Mouse (Mus musculus) heart, embryonic 12.5 days (tissue): ENCODE data around the gene Gm45785. TPM values are rescaled to one million over a fixed set of nuclear protein-coding genes. Genes with fewer than 3 reads are reported as not detected.
A peak's percentile ranks its signal among the peaks of the same experiment; 100 is the strongest.
"Not testable (repeated sequence)": the region's sequence is repeated elsewhere in the genome, so short reads cannot be mapped to it uniquely, and the experiment has no call there.

Source experiments
- ATAC-seq: fragments of 200-750 bp; cut with Nextera tagmentation; 2 replicates; pipeline ENCODE4 v1.8.0; 2017; ENCODE audit warnings: moderate TSS enrichment, moderate library complexity; ENCODE audit not compliant: insufficient number of reproducible peaks, low FRiP score
- H3K27ac ChIP-seq: fragments of 300-500 bp; sonication (generic); 2 replicates; pipeline ENCODE4 v1.5.1; 2016; ENCODE audit warnings: mild to moderate bottlenecking, moderate library complexity; ENCODE audit not compliant: poor library complexity, severe bottlenecking
- H3K27me3 ChIP-seq: fragments of 300-500 bp; sonication (generic); replicated peaks from 2 replicates; pipeline ENCODE4 v1.6.1; 2016; ENCODE audit warnings: mild to moderate bottlenecking, moderate library complexity
- H3K36me3 ChIP-seq: fragments of 300-500 bp; sonication (generic); 2 replicates; pipeline ENCODE4 v1.6.1; 2016; ENCODE audit warnings: mild to moderate bottlenecking, moderate library complexity
- H3K4me1 ChIP-seq: fragments of 300-500 bp; sonication (generic); replicated peaks from 2 replicates; pipeline ENCODE4 v1.6.1; 2016; ENCODE audit warnings: mild to moderate bottlenecking
- H3K4me2 ChIP-seq: fragments of 300-500 bp; sonication (generic); 2 replicates; pipeline ENCODE4 v1.6.1; 2016; ENCODE audit warnings: mild to moderate bottlenecking, moderate library complexity
- H3K4me3 ChIP-seq: fragments of 300-500 bp; sonication (generic); 2 replicates; pipeline ENCODE4 v1.5.1; 2016; ENCODE audit warnings: mild to moderate bottlenecking
- H3K9ac ChIP-seq: fragments of 300-500 bp; sonication (generic); 2 replicates; pipeline ENCODE4 v1.6.1; 2016; ENCODE audit warnings: mild to moderate bottlenecking, moderate library complexity
- H3K9me3 ChIP-seq: fragments of 300-500 bp; sonication (generic); replicated peaks from 2 replicates; pipeline ENCODE4 v1.6.1; 2016; ENCODE audit warnings: mild to moderate bottlenecking, moderate library complexity
- WGBS: fragments of 180-500 bp; shearing (Covaris S2); methylation state at CpG from one replicate; pipeline ENCODE4 v1.1.7; 2016; 5-methylcytosine and 5-hydroxymethylcytosine counted together
- polyA plus RNA-seq: library from polyadenylated mRNA; unstranded; fragments of >200 nt; fragmentation: Nextera tagmentation; extraction: Ambion mirVana; gene quantifications from 2 replicates; pipeline ENCODE4 v1.2.1, GENCODE M21; 2016

The Gm45785 gene
- not detected in 2 replicates for polyA plus RNA-seq

DNA sequence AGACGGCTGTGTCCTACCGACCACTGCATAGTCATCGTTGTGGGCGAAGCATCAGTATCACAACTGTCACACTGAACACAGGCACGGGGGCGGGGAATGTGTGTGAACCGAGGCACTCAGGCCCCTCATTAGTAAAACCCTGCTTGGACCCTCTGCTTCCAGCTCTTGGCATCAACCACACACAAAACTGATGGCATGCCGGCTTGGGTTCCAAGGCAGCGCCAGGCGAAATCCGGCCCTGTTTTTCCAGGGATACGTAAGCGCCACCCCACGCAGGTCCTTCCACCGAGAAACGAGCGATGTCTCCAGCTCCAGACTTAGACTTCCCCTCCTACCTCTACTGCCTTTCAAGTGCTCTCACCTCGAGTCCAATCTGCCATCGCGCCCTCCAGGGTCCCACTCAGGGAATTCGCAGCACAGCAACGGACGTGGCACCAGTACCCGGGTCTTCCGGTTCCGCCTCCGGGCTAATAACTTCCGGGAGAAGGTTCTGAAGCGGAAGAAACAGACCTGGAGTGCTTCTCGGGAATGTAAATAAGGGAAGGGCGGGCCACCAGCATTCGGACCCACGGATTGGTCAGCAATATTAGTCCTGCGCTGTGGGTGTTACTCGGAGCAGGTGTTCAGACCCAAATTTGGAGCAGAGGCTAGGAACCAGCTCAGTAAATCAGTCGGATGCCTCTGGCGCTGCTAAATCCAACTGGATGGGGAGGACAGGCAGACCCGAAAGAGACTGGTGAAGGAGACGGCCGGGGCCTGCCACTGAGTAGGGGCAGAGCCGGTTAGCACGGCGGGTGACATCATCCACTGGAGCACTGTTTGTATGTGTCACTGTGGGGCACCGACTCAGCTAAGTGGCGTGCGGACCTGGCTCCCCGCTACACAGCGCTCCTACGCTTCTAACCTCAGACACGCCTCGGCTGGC, at the start of gene Gm45785:
TSS of gene Gm45785 (minus strand) at position 472 of the 925 bp plus-strand sequence.
- peaks cover 66% of the 10 kb centered on the region for H3K36me3 ChIP-seq
- ATAC-seq = peak; percentile 78

DNA sequence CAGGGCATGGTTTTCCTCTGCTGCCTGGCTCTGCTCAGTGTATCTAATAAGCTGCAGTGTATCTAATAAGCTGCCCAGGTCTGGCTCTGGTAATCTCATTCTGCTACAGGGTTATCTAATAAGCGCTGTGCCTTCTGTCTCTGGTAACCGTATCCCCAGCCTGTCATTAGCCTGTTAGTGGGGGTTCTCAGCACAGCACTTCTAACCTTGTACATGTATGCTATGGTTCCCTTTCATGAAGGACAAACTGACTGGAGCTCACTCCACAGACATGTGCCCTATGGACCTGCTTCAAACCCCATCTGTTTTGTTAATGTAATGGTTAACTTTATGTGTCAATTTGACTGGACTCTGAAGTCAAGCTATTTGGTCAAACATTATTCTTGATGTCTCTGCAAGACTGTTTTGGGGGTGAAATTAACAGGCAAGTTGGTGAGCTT, 49.5 kb upstream of the Gm45785 start:
- no peaks in the 10 kb centered on the region for H3K36me3 ChIP-seq
- no peaks in the 10 kb centered on the region for H3K9me3 ChIP-seq
- H3K4me1 ChIP-seq = peaks cover 5% of the 10 kb centered on the region; the same call in 1 of the 2 replicates
- H3K9ac ChIP-seq = no peak overlapping the region
- no peak overlapping the region for H3K27ac ChIP-seq
- H3K4me2 ChIP-seq = no peak overlapping the region
- no peak overlapping the region for H3K4me3 ChIP-seq
- WGBS = 46% methylated on average over 2 of the region's 2 CpGs
- no peak for ATAC-seq
- H3K27me3 ChIP-seq = 0 out of 2 replicates have a peak, but pooled peaks cover 4% of the 10 kb centered on the region

More for the DNA sequence above, at the start of gene Gm45785:
- Histone ChIP-seq H3K9me3 (no peaks in the 10 kb centered on the region), H3K9ac (peak within 1 kb of the TSS; percentile 87), H3K27ac (peak within 1 kb of the TSS; percentile 87), H3K4me3 (peak within 1 kb of the TSS; percentile 70), H3K4me1 (peaks cover 22% of the 10 kb centered on the region), H3K4me2 (peak within 1 kb of the TSS; percentile 87), H3K27me3 (no peaks in the 10 kb centered on the region)
- WGBS = under 1% methylated on average over 51 of the region's 51 CpGs

DNA sequence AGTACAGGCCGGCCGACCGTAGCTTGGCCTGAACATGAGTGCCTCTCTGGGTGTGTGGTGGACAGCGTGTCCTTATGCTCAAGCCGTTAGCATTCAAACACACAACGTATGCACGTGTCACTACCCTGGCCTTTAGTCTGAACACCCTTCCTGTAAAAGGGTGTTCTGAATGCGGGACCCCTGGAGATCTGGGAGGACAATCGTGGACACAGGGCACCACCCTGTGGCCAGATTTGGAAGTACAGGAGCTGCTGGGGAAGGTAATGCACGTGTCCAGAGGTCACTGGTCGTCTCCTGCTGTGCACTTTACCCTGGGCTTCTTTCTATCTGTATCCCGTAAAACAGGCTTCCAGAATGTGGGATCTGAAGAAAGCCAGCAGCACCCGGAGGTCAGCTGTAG, 47.1 kb upstream of the Gm45785 start:
- Histone ChIP-seq H3K4me2 (no peak overlapping the region), H3K4me3 (no peak overlapping the region), H3K27ac (no peak overlapping the region), H3K9me3 (no peaks in the 10 kb centered on the region), H3K4me1 (peaks cover 20% of the 10 kb centered on the region), H3K36me3 (peaks cover 12% of the 10 kb centered on the region), H3K9ac (0 out of 2 replicates have a peak overlapping the region, but pooled peaks have one; percentile 32), H3K27me3 (0 out of 2 replicates have a peak, but pooled peaks cover 4% of the 10 kb centered on the region)
- WGBS = 27% methylated on average over 13 of the region's 13 CpGs
- peak; percentile 34; the same call in 1 of the 2 replicates for ATAC-seq

DNA sequence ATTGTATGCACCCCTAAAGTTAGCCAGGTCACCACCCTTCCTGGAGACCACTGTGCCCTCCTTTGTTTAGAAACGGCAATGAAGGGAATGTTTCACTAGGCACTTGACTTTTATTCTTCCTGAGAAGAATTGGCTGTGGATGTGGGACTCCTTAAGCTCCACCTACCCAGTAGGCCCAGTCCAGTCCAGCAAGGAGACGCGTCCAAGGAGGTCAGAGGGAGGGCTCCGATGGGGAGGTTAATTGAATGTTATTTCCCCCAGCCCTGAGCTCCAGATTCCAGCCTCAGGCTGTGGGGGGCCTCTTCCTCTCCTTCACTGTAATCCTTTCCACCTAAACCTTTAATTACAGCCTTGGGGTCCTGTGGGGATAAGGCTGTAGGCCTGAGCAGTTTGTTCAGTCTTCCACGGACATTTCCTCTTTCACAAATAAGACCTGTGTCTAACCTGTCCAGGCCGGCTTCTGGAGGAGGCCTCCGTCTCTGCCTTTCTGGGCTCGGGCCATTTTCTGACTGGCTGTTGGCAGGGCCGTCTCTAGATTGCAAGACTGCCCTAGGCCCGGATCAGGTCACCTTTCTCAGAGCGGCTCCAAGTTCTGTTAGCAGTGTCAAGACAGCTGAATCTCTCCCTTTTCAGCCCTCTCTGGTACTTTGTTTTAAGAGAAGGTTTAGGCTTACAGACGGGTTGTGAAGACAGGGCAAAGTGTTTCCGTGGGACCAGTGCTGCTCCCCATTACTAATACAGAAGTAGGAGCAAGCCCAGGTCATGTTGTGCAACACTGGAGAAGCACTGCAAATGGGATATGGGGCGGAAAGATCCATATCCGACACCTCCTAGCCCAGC, 46.1 kb upstream of the Gm45785 start:
- no peak overlapping the region for H3K27ac ChIP-seq
- 81% methylated on average over 15 of the region's 15 CpGs for WGBS
- no peak overlapping the region for H3K4me2 ChIP-seq
- peaks cover 21% of the 10 kb centered on the region for H3K36me3 ChIP-seq
- 0 out of 2 replicates have a peak, but pooled peaks cover 4% of the 10 kb centered on the region for H3K27me3 ChIP-seq
- H3K4me3 ChIP-seq = no peak overlapping the region
- no peak overlapping the region for H3K9ac ChIP-seq
- H3K9me3 ChIP-seq = no peaks in the 10 kb centered on the region
- peaks cover 20% of the 10 kb centered on the region for H3K4me1 ChIP-seq
- no peak for ATAC-seq

DNA sequence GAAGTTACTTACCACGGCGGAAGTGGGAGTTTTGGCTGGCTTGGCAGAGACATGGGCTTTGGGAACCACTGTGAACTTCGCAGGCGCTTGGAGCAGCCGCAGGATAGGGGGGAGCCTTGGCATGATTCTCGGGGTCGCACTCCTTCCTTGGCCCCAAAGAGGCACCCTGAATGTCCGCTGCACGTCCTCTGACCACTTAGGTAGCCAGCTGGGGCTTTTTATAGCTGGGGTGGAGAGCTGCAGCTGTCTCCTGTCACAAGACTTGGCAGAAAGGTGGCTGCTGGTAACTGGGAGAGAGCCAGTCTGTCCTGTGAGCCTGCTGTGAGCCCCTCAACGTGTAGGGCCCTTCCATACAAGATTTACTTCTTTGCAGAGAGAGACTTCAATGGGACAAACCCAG, 44.1 kb upstream of the Gm45785 start, which contains the start of gene Cox8b:
TSS of gene Cox8b (minus strand) at position 227 of the 400 bp plus-strand sequence.
- Histone ChIP-seq H3K4me1 (peaks cover 20% of the 10 kb centered on the region), H3K4me3 (peak within 1 kb of the TSS; percentile 20), H3K27me3 (0 out of 2 replicates have a peak, but pooled peaks cover 4% of the 10 kb centered on the region), H3K9ac (peak within 1 kb of the TSS; percentile 52), H3K9me3 (no peaks in the 10 kb centered on the region), H3K4me2 (peak within 1 kb of the TSS; percentile 57), H3K36me3 (peaks cover 36% of the 10 kb centered on the region), H3K27ac (peak within 1 kb of the TSS; percentile 71)
- WGBS = 52% methylated on average over 10 of the region's 10 CpGs
- ATAC-seq = no peak

DNA sequence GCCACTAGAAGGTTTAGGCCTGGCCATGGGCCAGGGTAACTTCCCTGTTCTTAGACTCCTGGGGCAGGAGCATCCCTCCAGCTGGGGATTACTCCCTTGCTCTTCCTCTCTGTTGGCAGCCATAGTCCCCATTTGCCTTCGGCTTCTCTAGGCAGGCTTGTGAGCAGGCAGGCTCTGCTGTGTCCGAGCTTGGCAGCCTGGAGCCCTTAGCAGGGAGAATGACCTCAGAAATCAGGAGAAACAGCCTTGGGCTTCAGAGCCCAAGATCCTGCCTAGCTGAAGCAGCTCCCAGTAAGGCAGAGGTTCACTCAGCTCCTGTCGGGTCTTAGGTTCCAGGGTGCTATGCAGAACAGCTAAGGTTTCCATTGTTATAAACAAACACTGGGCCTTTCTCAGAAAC, 43.0 kb upstream of the Gm45785 start:
- peaks cover 20% of the 10 kb centered on the region for H3K4me1 ChIP-seq
- WGBS = 67% methylated on average over 3 of the region's 3 CpGs
- H3K9ac ChIP-seq = no peak overlapping the region
- no peak overlapping the region for H3K4me2 ChIP-seq
- ATAC-seq = no peak
- H3K27me3 ChIP-seq = 0 out of 2 replicates have a peak, but pooled peaks cover 1% of the 10 kb centered on the region
- no peaks in the 10 kb centered on the region for H3K9me3 ChIP-seq
- no peak overlapping the region for H3K4me3 ChIP-seq
- H3K36me3 ChIP-seq = peaks cover 45% of the 10 kb centered on the region
- 0 out of 2 replicates have a peak overlapping the region, but pooled peaks have one; percentile 9 for H3K27ac ChIP-seq

DNA sequence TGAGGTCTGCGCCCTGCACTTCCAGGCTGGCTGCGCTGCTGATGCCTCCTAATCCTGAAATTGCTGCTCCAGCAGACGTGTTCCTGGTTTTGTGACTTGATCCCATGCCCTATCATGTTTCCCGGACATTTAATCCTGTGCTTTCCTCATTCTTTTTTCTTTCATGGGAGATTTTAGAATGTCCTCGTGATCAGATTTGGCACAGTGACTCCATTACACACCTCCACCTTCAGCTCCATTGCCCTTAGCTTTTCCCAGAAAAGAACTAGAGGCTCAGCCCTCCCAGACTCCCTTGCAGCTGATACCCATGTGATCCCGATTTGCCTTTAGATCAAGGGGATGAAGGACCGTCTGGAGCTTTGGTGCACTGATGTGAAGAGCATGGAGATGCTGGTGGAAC, 41.7 kb upstream of the Gm45785 start:
- Histone ChIP-seq H3K27ac (no peak overlapping the region), H3K9ac (no peak overlapping the region), H3K9me3 (no peaks in the 10 kb centered on the region), H3K4me1 (peaks cover 20% of the 10 kb centered on the region), H3K36me3 (peaks cover 55% of the 10 kb centered on the region), H3K27me3 (no peaks in the 10 kb centered on the region), H3K4me2 (no peak overlapping the region), H3K4me3 (no peak overlapping the region)
- 88% methylated on average over 7 of the region's 7 CpGs for WGBS
- ATAC-seq = no peak

DNA sequence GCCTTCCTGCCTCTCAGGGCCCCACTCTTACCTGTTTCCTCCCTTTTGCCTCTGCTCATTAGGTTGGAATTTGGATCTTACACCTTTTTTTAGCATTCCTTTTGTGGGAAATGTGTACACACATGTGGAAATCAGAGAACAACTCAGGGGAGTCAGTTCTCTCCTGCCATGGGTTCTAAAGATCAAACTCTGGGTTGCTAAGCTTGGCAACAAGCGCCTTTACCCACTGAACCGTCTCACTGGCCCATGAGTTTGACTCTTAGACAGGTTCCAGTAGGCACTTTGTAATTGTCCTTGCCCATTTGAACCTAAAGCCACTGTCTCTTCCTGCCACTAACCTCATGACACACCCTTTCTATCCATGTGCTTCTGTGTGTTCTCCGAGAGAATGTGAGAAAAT, 38.5 kb upstream of the Gm45785 start:
- Histone ChIP-seq H3K4me3 (no peak overlapping the region), H3K9ac (no peak overlapping the region), H3K4me2 (no peak overlapping the region), H3K27ac (no peak overlapping the region), H3K4me1 (peaks cover 5% of the 10 kb centered on the region; the same call in 1 of the 2 replicates), H3K36me3 (peaks cover 75% of the 10 kb centered on the region), H3K9me3 (no peaks in the 10 kb centered on the region), H3K27me3 (no peaks in the 10 kb centered on the region)
- ATAC-seq = no peak
- 94% methylated on average over 3 of the region's 3 CpGs for WGBS

DNA sequence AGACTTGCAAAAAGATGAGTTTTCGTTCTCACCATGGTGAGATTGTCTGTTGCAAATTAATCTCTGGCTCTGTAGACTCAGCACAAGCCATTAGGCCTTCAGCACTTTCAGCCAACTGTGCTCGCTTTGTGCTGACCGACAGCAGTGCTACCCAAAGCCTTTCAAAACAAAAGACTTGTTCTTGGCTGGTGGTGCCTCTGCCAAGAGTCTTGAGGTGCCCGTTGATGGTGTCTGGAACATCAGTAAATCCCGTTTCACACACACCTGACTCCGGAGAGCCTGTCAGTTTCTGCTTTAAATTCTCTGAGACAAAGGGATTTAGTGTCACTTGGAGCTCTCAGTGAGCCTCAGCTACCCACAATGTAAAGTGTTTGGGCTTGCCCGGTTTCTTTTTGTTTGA, 37.9 kb upstream of the Gm45785 start:
- Histone ChIP-seq H3K9me3 (no peaks in the 10 kb centered on the region), H3K4me2 (no peak overlapping the region), H3K36me3 (peaks cover 77% of the 10 kb centered on the region), H3K9ac (no peak overlapping the region), H3K4me1 (no peaks in the 10 kb centered on the region), H3K27me3 (no peaks in the 10 kb centered on the region), H3K27ac (no peak overlapping the region), H3K4me3 (no peak overlapping the region)
- WGBS = 93% methylated on average over 7 of the region's 7 CpGs
- no peak for ATAC-seq

DNA sequence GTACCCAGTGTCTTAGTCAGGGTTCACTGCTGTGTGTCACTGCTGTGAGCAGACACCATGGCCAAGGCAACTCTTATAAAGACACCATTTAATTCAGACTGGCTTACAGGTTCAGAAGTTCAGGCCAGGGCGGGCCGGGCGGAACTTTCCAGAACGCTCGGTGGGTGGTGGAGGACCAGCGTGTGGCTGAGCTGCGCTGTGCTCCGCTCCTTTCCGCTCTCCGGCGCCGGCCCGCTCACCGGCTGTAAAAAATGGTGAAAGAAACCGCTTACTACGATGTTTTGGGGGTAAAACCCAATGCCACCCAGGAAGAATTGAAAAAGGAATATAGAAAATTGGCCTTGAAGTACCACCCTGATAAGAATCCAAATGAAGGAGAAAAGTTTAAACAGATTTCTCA, 34.5 kb upstream of the Gm45785 start:
- peaks cover 74% of the 10 kb centered on the region for H3K36me3 ChIP-seq
- ATAC-seq, H3K27me3 ChIP-seq, H3K4me3 ChIP-seq, H3K27ac ChIP-seq, H3K4me1 ChIP-seq, H3K9ac ChIP-seq, H3K4me2 ChIP-seq, H3K9me3 ChIP-seq: not testable (repeated sequence)
- WGBS = 97% methylated on average over 16 of the region's 16 CpGs
